Mouse (Mus musculus): Measurements from ENCODE around the gene Ccdc85c. TPM values are rescaled to one million over a fixed set of nuclear protein-coding genes. Genes with fewer than 3 reads are reported as not detected.

The Ccdc85c gene
- polyA plus RNA-seq, 1 experiment, result 48.9 TPM

DNA sequence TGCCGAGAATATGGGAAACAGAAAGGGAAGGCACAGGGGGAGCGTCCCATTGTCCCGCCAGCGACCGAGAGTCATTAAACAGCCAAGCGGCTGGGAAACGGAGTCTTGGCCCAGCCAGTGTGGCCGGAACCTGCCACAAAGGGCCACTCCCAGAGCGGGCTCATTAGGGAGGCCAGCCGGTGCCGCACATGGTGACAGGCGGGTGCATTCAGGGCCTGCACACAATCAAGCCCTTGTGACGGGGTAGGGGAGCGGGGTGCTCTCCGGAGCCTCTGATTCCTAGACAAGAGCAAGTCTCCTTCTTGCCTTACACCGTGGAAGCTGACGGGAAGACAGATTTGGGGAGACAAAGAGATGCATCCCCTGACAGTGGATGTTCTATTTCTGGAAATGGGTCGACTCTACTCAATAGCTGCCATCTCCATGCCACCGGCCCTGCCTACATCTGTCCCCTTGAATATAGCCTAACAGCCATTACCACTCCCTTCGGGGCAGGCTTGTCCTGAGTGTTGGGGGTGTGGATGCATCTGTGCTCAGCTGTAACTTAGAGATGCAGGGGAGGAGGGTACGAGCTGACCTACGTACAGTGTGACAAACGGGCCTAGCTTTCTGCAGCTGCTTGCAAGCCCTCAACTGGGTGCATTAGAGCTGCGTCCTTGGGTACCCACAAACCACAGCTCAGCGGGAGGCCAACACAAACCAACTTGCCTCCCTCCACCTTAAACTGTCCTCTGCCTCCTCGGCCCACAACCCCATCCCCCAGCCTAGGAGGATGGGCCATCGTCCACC lies 9.2 kb downstream of the Ccdc85c start:
- TF ChIP-seq CTCF (IDR thresholded peaks at IDR 0.05; ENCODE audit: borderline replicate concordance, extremely low read depth, insufficient read depth, insufficient read length) (no peak), POLR2A (IDR thresholded peaks at IDR 0.05; ENCODE audit: borderline replicate concordance, extremely low read depth, insufficient read depth, insufficient read length, poor library complexity, severe bottlenecking) (no peak)
- peak; percentile 94 for DNase-seq (ENCODE audit: low read depth)

DNA sequence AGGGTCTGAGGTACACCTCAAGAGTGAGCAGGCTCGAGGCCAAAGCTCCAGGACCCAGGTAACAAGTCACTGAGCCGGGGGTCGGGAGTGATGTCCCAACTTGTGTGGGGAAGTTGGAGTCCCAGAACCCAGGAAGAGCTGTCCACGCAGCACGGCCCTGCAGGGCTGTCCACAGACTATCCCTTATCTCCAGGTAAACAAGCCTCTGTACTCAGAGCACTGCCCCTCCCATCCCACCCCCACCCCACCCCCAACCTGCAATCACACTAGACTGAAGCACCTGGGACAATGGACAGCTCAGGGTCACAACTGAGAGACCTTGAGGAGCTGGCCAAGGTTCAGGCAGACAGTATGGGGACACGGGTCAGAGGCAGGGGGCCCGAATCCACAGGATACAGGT lies 10.3 kb downstream of the Ccdc85c start:
- TF ChIP-seq CTCF (IDR thresholded peaks at IDR 0.05; ENCODE audit: borderline replicate concordance, extremely low read depth, insufficient read depth, insufficient read length) (no peak), POLR2A (IDR thresholded peaks at IDR 0.05; ENCODE audit: borderline replicate concordance, extremely low read depth, insufficient read depth, insufficient read length, poor library complexity, severe bottlenecking) (no peak)
- DNase-seq (ENCODE audit: low read depth), result no peak

DNA sequence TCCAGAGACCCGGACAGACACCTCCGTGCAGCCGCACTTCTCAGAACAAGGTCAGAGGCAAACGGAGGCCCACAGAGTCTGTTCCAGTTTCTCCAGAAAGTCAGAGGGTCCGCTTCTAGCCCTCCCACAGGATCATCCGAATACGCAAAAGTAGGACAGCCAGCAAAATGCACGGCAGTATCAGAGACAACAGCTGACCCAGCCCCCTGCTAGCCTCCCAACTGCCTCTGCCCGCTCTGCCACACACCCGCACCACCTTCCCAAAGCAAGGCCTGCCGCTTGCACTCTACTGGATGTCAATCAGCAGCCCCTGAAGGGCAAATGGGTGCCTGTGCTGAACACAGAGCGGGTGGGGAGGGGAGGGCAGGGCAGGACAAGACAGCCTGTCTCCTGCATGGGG lies 14.3 kb downstream of the Ccdc85c start:
- no peak for TF ChIP-seq CTCF (IDR thresholded peaks at IDR 0.05; ENCODE audit: borderline replicate concordance, extremely low read depth, insufficient read depth, insufficient read length)
- no peak for TF ChIP-seq POLR2A (IDR thresholded peaks at IDR 0.05; ENCODE audit: borderline replicate concordance, extremely low read depth, insufficient read depth, insufficient read length, poor library complexity, severe bottlenecking)
- no peak for DNase-seq (ENCODE audit: low read depth)

DNA sequence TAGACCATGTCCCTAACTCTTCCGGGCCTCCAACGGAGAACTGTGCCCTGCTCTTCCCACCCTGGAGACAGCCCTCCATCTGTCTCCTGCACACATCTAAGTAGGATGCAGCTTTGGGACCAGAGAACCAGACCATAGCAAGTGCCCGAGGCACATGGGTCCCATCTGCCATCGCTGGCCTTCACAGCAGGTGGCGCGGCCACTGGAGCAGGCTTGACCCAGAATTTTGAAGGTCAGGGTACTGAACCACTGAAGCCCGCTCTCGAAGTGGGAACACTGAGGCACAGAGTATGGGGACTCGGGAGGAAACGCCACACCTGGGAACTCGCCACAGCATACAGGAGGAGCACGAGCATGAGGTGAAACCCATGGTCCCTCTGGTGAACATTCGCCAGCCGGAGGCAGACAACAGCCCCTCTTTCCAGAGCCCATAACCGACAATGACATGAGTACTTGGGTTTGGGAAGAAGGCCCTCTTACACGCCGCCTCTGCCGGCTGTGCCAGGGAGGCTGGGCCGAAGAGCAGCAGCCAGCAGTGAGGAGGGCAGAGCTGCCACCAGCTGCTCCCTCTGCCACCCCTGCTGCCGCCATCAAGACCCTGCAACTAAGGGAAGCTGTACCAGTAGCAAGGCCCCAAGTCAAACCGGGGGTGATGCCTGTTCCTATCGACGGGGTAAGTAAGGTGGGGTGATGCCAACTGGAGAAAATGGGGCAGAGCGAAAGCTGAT lies 15.7 kb downstream of the Ccdc85c start:
- no peak for TF ChIP-seq CTCF (IDR thresholded peaks at IDR 0.05; ENCODE audit: borderline replicate concordance, extremely low read depth, insufficient read depth, insufficient read length)
- TF ChIP-seq POLR2A (IDR thresholded peaks at IDR 0.05; ENCODE audit: borderline replicate concordance, extremely low read depth, insufficient read depth, insufficient read length, poor library complexity, severe bottlenecking), result no peak
- peak; percentile 58 for DNase-seq (ENCODE audit: low read depth)

DNA sequence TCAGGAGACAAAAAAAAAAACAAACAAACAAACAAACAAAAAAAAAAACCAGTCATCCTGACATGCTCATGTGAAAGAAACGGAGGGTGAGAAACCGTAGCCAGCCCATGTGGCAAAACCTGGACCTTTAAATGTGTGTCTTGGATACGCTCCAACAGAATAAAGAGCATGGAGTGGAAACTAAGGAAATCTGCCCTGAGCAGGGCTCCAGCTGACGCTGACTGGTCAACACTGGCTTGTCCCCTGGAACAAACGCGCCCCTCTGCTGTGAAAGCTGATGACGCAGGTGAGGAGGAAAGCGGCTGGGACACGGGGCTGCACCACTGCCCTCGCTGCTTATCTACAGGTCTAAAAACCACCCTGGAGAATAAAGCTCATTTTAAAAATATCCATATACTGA lies 18.5 kb downstream of the Ccdc85c start:
- peak; percentile 73 for DNase-seq (ENCODE audit: low read depth)
- no peak for TF ChIP-seq CTCF (IDR thresholded peaks at IDR 0.05; ENCODE audit: borderline replicate concordance, extremely low read depth, insufficient read depth, insufficient read length)
- TF ChIP-seq POLR2A (IDR thresholded peaks at IDR 0.05; ENCODE audit: borderline replicate concordance, extremely low read depth, insufficient read depth, insufficient read length, poor library complexity, severe bottlenecking), result no peak

DNA sequence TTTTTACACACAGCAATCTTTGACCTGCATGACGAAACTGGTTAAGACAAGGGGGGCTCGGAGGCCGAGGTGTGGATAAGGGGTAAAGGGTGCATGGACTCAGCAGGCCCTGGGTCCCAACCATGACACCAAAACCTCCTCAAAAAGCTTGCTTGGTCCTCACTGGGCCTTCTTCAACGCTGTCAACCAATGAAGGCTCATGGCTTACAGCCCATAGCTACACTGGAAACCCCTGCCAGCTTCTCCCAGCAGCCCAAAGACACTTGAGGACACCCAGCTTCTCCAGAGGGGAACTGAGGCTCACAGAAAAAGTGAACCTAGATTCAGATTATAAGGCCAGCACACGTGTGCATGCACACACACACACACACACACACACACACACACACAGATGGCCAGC lies 19.3 kb downstream of the Ccdc85c start:
- DNase-seq (ENCODE audit: low read depth), result peak; percentile 55
- TF ChIP-seq POLR2A (IDR thresholded peaks at IDR 0.05; ENCODE audit: borderline replicate concordance, extremely low read depth, insufficient read depth, insufficient read length, poor library complexity, severe bottlenecking) (no peak), CTCF (IDR thresholded peaks at IDR 0.05; ENCODE audit: borderline replicate concordance, extremely low read depth, insufficient read depth, insufficient read length) (no peak)

DNA sequence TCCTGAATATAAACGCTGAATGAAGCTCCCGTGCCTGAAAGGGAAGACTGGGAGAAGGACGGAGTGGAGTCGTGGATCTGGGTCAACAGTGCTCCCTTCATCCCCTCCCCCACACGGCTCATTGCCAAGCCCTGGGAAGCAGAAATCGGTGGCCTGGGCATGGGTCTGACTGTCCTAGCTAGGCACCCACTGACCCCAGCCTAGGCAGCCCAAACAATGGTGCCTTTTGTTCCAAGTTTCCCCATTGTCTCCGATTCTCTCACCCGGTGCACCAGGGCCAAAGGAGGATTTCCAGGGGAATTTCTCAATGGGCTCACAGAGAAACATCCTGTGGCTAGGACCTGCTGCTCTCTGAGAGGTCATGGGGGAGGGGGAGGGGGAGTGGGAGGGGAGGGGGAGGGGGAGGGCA lies 19.7 kb downstream of the Ccdc85c start:
- no peak for TF ChIP-seq CTCF (IDR thresholded peaks at IDR 0.05; ENCODE audit: borderline replicate concordance, extremely low read depth, insufficient read depth, insufficient read length)
- TF ChIP-seq POLR2A (IDR thresholded peaks at IDR 0.05; ENCODE audit: borderline replicate concordance, extremely low read depth, insufficient read depth, insufficient read length, poor library complexity, severe bottlenecking), result no peak
- peak; percentile 53 for DNase-seq (ENCODE audit: low read depth)

DNA sequence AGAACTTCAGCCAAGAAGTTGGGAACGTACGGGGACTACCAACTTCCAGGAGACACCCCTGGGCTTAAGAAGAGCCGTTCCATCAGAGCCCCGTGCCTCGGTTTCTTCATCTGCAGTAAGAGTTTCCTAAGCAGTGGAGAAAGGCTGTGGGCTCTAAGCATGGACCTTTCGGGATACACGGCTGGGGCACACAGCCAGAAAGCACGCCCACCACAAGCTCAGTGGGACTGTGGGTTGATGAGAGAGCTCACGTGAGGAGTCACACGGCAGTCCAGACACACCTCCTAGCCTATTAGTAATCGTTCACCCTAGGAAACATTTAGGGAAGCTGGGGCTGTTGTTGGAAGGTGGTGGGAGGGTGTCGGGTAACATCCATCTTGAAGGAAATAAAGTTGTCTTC lies 22.2 kb downstream of the Ccdc85c start:
- no peak for DNase-seq (ENCODE audit: low read depth)
- TF ChIP-seq POLR2A (IDR thresholded peaks at IDR 0.05; ENCODE audit: borderline replicate concordance, extremely low read depth, insufficient read depth, insufficient read length, poor library complexity, severe bottlenecking) (no peak), CTCF (IDR thresholded peaks at IDR 0.05; ENCODE audit: borderline replicate concordance, extremely low read depth, insufficient read depth, insufficient read length) (no peak)

DNA sequence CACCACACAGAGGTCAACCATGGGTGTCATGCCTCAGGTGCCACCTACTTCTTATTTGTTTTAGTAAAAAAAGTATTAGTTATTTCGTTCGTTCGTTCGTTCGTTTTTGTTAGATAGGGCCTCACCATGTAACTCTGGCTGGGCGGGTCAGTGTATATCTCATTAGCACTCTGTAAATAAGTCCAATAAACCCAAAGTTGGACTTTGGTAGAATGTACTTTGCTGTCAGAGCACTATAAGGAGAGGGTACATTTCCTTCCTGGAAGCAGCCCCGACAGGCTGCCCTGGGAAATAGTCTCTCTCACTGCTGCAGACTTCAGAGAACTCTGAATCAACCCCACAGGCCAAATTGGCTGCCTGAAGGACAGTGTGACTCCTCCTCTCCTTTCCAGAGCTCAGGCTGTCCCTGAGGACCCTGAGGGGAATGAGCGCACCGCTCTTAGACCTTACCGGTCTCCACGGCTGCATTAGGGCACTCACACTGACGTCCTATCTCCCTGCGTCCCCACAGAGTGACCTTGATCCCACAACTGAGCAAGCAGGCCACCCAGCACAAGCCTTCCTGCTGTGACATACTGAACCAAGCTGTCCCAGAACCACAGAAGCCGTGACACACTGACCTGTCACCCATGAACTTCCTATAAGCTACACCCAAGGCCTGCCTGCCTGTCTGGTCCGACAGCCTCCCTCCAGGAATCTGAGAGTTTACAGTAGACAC lies 23.2 kb downstream of the Ccdc85c start:
- TF ChIP-seq POLR2A (IDR thresholded peaks at IDR 0.05; ENCODE audit: borderline replicate concordance, extremely low read depth, insufficient read depth, insufficient read length, poor library complexity, severe bottlenecking) (no peak), CTCF (IDR thresholded peaks at IDR 0.05; ENCODE audit: borderline replicate concordance, extremely low read depth, insufficient read depth, insufficient read length) (no peak)
- no peak for DNase-seq (ENCODE audit: low read depth)

DNA sequence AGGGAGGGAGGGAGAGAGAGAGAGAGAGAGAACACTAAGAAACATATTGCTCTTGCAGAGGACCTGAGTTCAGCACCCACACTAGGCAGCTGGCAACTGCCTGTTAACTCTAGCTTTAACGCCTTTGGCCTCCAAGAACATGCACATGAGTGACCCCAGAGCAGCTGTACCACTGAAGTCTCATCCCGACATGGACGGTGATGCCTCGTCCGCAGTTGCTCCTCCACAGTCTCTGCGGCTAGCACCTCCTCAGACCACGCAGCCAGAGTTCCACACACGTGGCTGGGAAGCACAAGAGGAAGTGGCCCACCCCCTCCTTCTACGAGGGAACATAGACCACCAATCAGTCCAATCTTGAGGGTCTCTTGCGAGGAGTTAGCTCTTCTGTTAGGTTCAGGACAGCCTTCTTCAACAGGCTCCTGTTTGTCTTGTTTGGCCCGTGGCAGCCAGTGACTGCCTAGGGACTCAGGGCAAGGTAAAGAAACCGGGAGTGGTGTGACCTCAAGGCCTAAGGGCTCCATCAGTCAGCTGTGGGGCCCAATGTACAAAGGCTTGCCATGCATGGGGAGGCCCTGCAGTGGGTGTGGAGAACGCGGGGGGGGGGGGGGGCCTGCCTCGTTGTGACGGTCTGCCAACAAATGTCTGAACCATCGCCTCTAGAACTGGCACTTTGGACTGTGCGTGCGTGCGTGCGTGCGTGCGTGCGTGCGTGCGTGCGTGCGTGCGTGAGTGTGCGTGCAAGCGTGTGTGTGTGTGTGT lies 24.0 kb downstream of the Ccdc85c start:
- no peak for DNase-seq (ENCODE audit: low read depth)
- TF ChIP-seq POLR2A (IDR thresholded peaks at IDR 0.05; ENCODE audit: borderline replicate concordance, extremely low read depth, insufficient read depth, insufficient read length, poor library complexity, severe bottlenecking) (no peak), CTCF (IDR thresholded peaks at IDR 0.05; ENCODE audit: borderline replicate concordance, extremely low read depth, insufficient read depth, insufficient read length) (no peak)

DNA sequence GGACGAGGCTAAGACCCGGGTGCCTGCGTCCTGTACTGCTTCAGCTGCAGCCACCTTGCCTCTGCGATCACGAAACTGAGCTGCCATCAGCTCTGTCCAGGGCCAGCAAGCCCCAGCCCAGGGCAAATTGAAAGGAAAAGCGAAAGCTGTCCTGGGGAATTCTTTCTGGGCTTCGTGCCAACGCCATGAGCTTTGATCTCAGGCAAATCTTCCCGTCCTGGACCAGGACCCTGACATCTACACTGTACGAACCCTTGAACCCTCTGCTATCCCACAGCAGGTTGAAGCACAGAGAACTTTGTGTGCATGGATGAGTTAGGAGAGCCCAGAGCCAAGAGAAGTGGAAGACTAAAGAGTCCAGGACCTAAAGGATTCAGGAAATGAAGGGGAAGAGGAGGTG lies 25.7 kb downstream of the Ccdc85c start:
- peak; percentile 73 for DNase-seq (ENCODE audit: low read depth)
- no peak for TF ChIP-seq CTCF (IDR thresholded peaks at IDR 0.05; ENCODE audit: borderline replicate concordance, extremely low read depth, insufficient read depth, insufficient read length)
- TF ChIP-seq POLR2A (IDR thresholded peaks at IDR 0.05; ENCODE audit: borderline replicate concordance, extremely low read depth, insufficient read depth, insufficient read length, poor library complexity, severe bottlenecking), result no peak

Data from brain, embryonic 14.5 days (tissue).